Mouse (Mus musculus): ENCODE measurements around the gene Cnih3. TPM values are rescaled to one million over a fixed set of nuclear protein-coding genes. Genes with fewer than 3 reads are reported as not detected.

The Cnih3 gene
- polyA plus RNA-seq (2012; rRNA removed) (0.64 and 0.69 TPM in 2 replicates), polyA plus RNA-seq (2014; fragmentation: Nextera tagmentation; extraction: Ambion mirVana) (0.43 and 0.58 TPM in 2 replicates)

- peak within 1 kb of the TSS; percentile 52 for H3K4me3 ChIP-seq (replicated peaks; ENCODE audit: low read length)
- peaks cover 47% of the 10 kb centered on the region for H3K27me3 ChIP-seq (ENCODE audit: control insufficient read depth, insufficient read depth, low read length)
- peak within 1 kb of the TSS; percentile 98 for H3K4me2 ChIP-seq (replicated peaks; ENCODE audit: low read depth, low read length, severe bottlenecking)
- 1% methylated on average over 40 of the region's 78 CpGs for WGBS
- DNase-seq (ENCODE audit: low spot score) (peak; percentile 49), ATAC-seq (ENCODE audit: low FRiP score, low read depth) (peak; percentile 76)
- H3K4me1 ChIP-seq (ENCODE audit: control insufficient read depth, insufficient read depth, low read length) = peaks cover 12% of the 10 kb centered on the region
- peak within 1 kb of the TSS; percentile 54 for H3K9ac ChIP-seq (ENCODE audit: low read depth, low read length, severe bottlenecking)
- TF ChIP-seq POLR2A (IDR thresholded peaks at IDR 0.05; ENCODE audit: borderline replicate concordance, extremely low read depth, insufficient read depth, insufficient read length) = no peak
- no peak within 1 kb of the TSS for H3K27ac ChIP-seq (replicated peaks; ENCODE audit: low read depth, low read length)
- no peaks in the 10 kb centered on the region for H3K36me3 ChIP-seq (ENCODE audit: control insufficient read depth, insufficient read depth, low read length)
- no peaks in the 10 kb centered on the region for H3K9me3 ChIP-seq (ENCODE audit: control insufficient read depth, low read length)
These were observed at the start of gene Cnih3 for GRCm38 (mm10) chr1:181352367-181353199. TSS of gene Cnih3 (plus strand) at chr1:181352628.

DNA sequence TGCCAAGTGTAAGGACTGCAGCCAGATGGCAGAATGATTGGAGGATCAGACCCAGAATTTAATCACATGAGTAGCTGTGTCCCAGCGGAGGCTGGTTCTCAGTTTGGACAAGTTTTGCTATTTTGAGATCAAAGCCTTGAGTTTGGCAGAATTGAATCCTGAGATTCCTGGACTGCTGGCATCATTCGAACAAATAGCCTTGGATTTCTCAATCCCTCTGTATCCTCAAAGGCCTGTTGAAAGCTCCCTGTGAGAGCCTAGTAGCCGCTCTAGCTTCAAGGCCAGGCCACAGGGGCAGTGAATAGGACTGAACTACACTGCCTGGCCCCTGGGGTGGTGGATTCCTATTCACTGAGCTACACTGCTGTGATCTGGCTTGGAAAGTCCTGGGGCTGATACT lies 44.4 kb upstream of the Cnih3 start:
- no peak overlapping the region for H3K4me3 ChIP-seq (replicated peaks; ENCODE audit: low read length)
- 78% methylated on average over 3 of the region's 3 CpGs for WGBS
- no peak for TF ChIP-seq POLR2A (IDR thresholded peaks at IDR 0.05; ENCODE audit: borderline replicate concordance, extremely low read depth, insufficient read depth, insufficient read length)
- no peaks in the 10 kb centered on the region for H3K9me3 ChIP-seq (ENCODE audit: control insufficient read depth, low read length)
- H3K27ac ChIP-seq (replicated peaks; ENCODE audit: low read depth, low read length) = no peak overlapping the region
- H3K4me2 ChIP-seq (replicated peaks; ENCODE audit: low read depth, low read length, severe bottlenecking) = no peak overlapping the region
- ATAC-seq (ENCODE audit: low FRiP score, low read depth) (no peak), DNase-seq (ENCODE audit: low spot score) (no peak)
- no peak overlapping the region for H3K9ac ChIP-seq (ENCODE audit: low read depth, low read length, severe bottlenecking)
- no peaks in the 10 kb centered on the region for H3K36me3 ChIP-seq (ENCODE audit: control insufficient read depth, insufficient read depth, low read length)
- H3K27me3 ChIP-seq (ENCODE audit: control insufficient read depth, insufficient read depth, low read length) = no peaks in the 10 kb centered on the region
- no peaks in the 10 kb centered on the region for H3K4me1 ChIP-seq (ENCODE audit: control insufficient read depth, insufficient read depth, low read length)

DNA sequence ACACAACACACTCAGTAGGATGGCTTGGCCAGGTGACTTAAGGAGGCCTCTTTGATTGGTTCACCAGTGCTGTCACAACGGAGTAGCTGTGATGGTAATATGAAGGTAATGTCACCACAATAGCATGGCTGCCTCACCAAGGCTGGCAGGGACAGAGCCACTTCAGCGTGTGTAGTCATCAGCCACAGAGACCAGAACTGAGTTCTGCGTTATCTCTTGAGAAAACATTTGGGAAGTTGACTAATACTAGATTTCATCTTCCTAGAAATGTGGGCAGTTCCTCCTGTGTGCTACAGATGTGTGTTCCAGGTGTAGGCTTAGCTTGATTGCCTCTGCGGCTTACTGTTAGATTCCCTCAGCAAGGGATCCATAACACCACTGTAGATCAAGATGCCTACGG lies 41.7 kb upstream of the Cnih3 start:
- Histone ChIP-seq H3K27me3 (ENCODE audit: control insufficient read depth, insufficient read depth, low read length) (no peaks in the 10 kb centered on the region), H3K9me3 (ENCODE audit: control insufficient read depth, low read length) (no peaks in the 10 kb centered on the region), H3K4me3 (replicated peaks; ENCODE audit: low read length) (no peak overlapping the region), H3K4me2 (replicated peaks; ENCODE audit: low read depth, low read length, severe bottlenecking) (no peak overlapping the region), H3K4me1 (ENCODE audit: control insufficient read depth, insufficient read depth, low read length) (no peaks in the 10 kb centered on the region; the same call in 1 of the 2 replicates), H3K9ac (ENCODE audit: low read depth, low read length, severe bottlenecking) (no peak overlapping the region), H3K27ac (replicated peaks; ENCODE audit: low read depth, low read length) (no peak overlapping the region), H3K36me3 (ENCODE audit: control insufficient read depth, insufficient read depth, low read length) (no peaks in the 10 kb centered on the region)
- 90% methylated on average over 5 of the region's 5 CpGs for WGBS
- DNase-seq (ENCODE audit: low spot score) = no peak
- ATAC-seq (ENCODE audit: low FRiP score, low read depth) = no peak
- TF ChIP-seq POLR2A (IDR thresholded peaks at IDR 0.05; ENCODE audit: borderline replicate concordance, extremely low read depth, insufficient read depth, insufficient read length) = no peak

- no peak for TF ChIP-seq POLR2A (IDR thresholded peaks at IDR 0.05; ENCODE audit: borderline replicate concordance, extremely low read depth, insufficient read depth, insufficient read length)
- ATAC-seq (ENCODE audit: low FRiP score, low read depth) (no peak), DNase-seq (ENCODE audit: low spot score) (no peak)
- WGBS = 91% methylated on average over 15 of the region's 15 CpGs
- Histone ChIP-seq H3K4me1 (ENCODE audit: control insufficient read depth, insufficient read depth, low read length) (no peaks in the 10 kb centered on the region; the same call in 1 of the 2 replicates), H3K9me3 (ENCODE audit: control insufficient read depth, low read length) (no peaks in the 10 kb centered on the region), H3K9ac (ENCODE audit: low read depth, low read length, severe bottlenecking) (no peak overlapping the region), H3K27ac (replicated peaks; ENCODE audit: low read depth, low read length) (no peak overlapping the region), H3K4me3 (replicated peaks; ENCODE audit: low read length) (no peak overlapping the region), H3K36me3 (ENCODE audit: control insufficient read depth, insufficient read depth, low read length) (no peaks in the 10 kb centered on the region), H3K27me3 (ENCODE audit: control insufficient read depth, insufficient read depth, low read length) (no peaks in the 10 kb centered on the region), H3K4me2 (replicated peaks; ENCODE audit: low read depth, low read length, severe bottlenecking) (no peak overlapping the region)
These were observed 40.0 kb upstream of the Cnih3 start for GRCm38 (mm10) chr1:181312115-181313045.

DNA sequence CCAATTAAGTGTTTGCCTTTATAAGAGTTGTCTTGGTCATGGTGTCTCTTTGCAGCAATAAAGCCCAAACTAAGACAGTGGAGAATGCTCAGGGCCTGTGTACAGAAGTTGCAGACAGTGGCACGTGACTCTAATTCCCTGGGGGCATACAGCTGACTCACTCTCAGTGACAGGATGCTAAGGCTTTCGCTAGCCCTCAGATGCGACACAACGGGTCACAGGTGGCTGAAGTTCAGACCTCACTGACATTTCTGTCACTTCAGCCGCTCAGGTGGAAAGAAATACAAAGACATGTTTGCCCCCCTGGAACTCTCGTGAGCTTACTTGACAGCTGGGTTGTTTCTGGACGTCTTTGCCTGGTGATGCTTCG lies 39.4 kb upstream of the Cnih3 start:
- WGBS = 87% methylated on average over 8 of the region's 8 CpGs
- ATAC-seq (ENCODE audit: low FRiP score, low read depth) = no peak
- no peaks in the 10 kb centered on the region for H3K27me3 ChIP-seq (ENCODE audit: control insufficient read depth, insufficient read depth, low read length)
- no peak overlapping the region for H3K9ac ChIP-seq (ENCODE audit: low read depth, low read length, severe bottlenecking)
- H3K9me3 ChIP-seq (ENCODE audit: control insufficient read depth, low read length) = no peaks in the 10 kb centered on the region
- no peak for TF ChIP-seq POLR2A (IDR thresholded peaks at IDR 0.05; ENCODE audit: borderline replicate concordance, extremely low read depth, insufficient read depth, insufficient read length)
- H3K4me3 ChIP-seq (replicated peaks; ENCODE audit: low read length) = no peak overlapping the region
- no peaks in the 10 kb centered on the region for H3K36me3 ChIP-seq (ENCODE audit: control insufficient read depth, insufficient read depth, low read length)
- no peaks in the 10 kb centered on the region; the same call in 1 of the 2 replicates for H3K4me1 ChIP-seq (ENCODE audit: control insufficient read depth, insufficient read depth, low read length)
- no peak overlapping the region for H3K4me2 ChIP-seq (replicated peaks; ENCODE audit: low read depth, low read length, severe bottlenecking)
- DNase-seq (ENCODE audit: low spot score) = no peak
- no peak overlapping the region for H3K27ac ChIP-seq (replicated peaks; ENCODE audit: low read depth, low read length)

Measured in limb, embryonic 14.5 days (tissue).